Mouse (Mus musculus): ENCODE results near the gene Ophn1. TPM values are rescaled to one million over a fixed set of nuclear protein-coding genes. Genes with fewer than 3 reads are reported as not detected.

Ophn1 gene
- polyA plus RNA-seq, 1 experiment from 2014 or later = 12.6 TPM

GRCm38 (mm10) chrX:98670988-98671387 lies 219.8 kb downstream of the Ophn1 start:
- no peak for TF ChIP-seq CTCF (IDR thresholded peaks at IDR 0.05)
- DNase-seq (ENCODE audit: low read depth, low spot score) (no peak), ATAC-seq (no peak)
- H3K27me3 ChIP-seq = peaks cover 39% of the 10 kb centered on the region
- in situ Hi-C loops (cut with MboI; ENCODE audit: low pct_unique_long_range_greater_than_20kb) = no loop called here
- ChIA-PET POLR2A (no interaction called here), CTCF (interaction anchor here (1.8 kb wide), 1 partner anchor 11 kb away, joined by 4 read pairs; no protein-coding TSS in a partner anchor)

- TF ChIP-seq CTCF (IDR thresholded peaks at IDR 0.05) = no peak
- CTCF ChIA-PET = interaction anchor here (1.9 kb wide), 1 partner anchor 10 kb away, joined by 6 read pairs; no protein-coding TSS in a partner anchor
- in situ Hi-C loops (cut with MboI; ENCODE audit: low pct_unique_long_range_greater_than_20kb) = no loop called here
- DNase-seq (ENCODE audit: low read depth, low spot score) = no peak
- peaks cover 35% of the 10 kb centered on the region for H3K27me3 ChIP-seq
- POLR2A ChIA-PET = no interaction called here
- no peak for ATAC-seq
These were observed 239.4 kb downstream of the Ophn1 start for GRCm38 (mm10) chrX:98651431-98651830.

GRCm38 (mm10) chrX:98628666-98629404 lies 262.0 kb downstream of the Ophn1 start:
- in situ Hi-C loops (cut with MboI; ENCODE audit: low pct_unique_long_range_greater_than_20kb) = no loop called here
- peaks cover 30% of the 10 kb centered on the region for H3K27me3 ChIP-seq
- no peak for ATAC-seq
- POLR2A ChIA-PET = no interaction called here
- no peak for DNase-seq (ENCODE audit: low read depth, low spot score)
- TF ChIP-seq CTCF (IDR thresholded peaks at IDR 0.05) = no peak
- CTCF ChIA-PET = no interaction called here

- ChIA-PET POLR2A (no interaction called here), CTCF (no interaction called here)
- ATAC-seq = no peak
- in situ Hi-C loops (cut with MboI; ENCODE audit: low pct_unique_long_range_greater_than_20kb) = loop anchor here (10.0 kb wide), 1 partner anchor 1184 kb away; no protein-coding TSS in a partner anchor
- no peak for DNase-seq (ENCODE audit: low read depth, low spot score)
- H3K27me3 ChIP-seq = peaks cover 22% of the 10 kb centered on the region
- peak; percentile 51 for TF ChIP-seq CTCF (IDR thresholded peaks at IDR 0.05)
These were observed 272.0 kb downstream of the Ophn1 start for GRCm38 (mm10) chrX:98618865-98619264.

GRCm38 (mm10) chrX:98617426-98617825 lies 273.4 kb downstream of the Ophn1 start:
- DNase-seq (ENCODE audit: low read depth, low spot score) (no peak), ATAC-seq (no peak)
- in situ Hi-C loops (cut with MboI; ENCODE audit: low pct_unique_long_range_greater_than_20kb) = loop anchor here (10.0 kb wide), 1 partner anchor 1183 kb away; no protein-coding TSS in a partner anchor
- ChIA-PET POLR2A (no interaction called here), CTCF (no interaction called here)
- peaks cover 16% of the 10 kb centered on the region for H3K27me3 ChIP-seq
- TF ChIP-seq CTCF (IDR thresholded peaks at IDR 0.05) = no peak

GRCm38 (mm10) chrX:98574201-98574600 lies 316.6 kb downstream of the Ophn1 start:
- in situ Hi-C loops (cut with MboI; ENCODE audit: low pct_unique_long_range_greater_than_20kb) = no loop called here

GRCm38 (mm10) chrX:98546458-98546857 lies 344.4 kb downstream of the Ophn1 start:
- in situ Hi-C loops (cut with MboI; ENCODE audit: low pct_unique_long_range_greater_than_20kb) = no loop called here
- ChIA-PET CTCF (no interaction called here), POLR2A (no interaction called here)
- TF ChIP-seq CTCF (IDR thresholded peaks at IDR 0.05) = no peak
- peaks cover 14% of the 10 kb centered on the region for H3K27me3 ChIP-seq
- no peak for DNase-seq (ENCODE audit: low read depth, low spot score)
- no peak for ATAC-seq

More at GRCm38 (mm10) chrX:98574201-98574600, 316.6 kb downstream of the Ophn1 start:
- ChIA-PET POLR2A (no interaction called here), CTCF (no interaction called here)
- ATAC-seq (no peak), DNase-seq (ENCODE audit: low read depth, low spot score) (no peak)
- peaks cover 31% of the 10 kb centered on the region for H3K27me3 ChIP-seq
- no peak for TF ChIP-seq CTCF (IDR thresholded peaks at IDR 0.05)

- DNase-seq (ENCODE audit: low read depth, low spot score) = no peak
- TF ChIP-seq CTCF (IDR thresholded peaks at IDR 0.05) = no peak
- no peak for ATAC-seq
- ChIA-PET POLR2A (no interaction called here), CTCF (no interaction called here)
- peaks cover 40% of the 10 kb centered on the region for H3K27me3 ChIP-seq
- in situ Hi-C loops (cut with MboI; ENCODE audit: low pct_unique_long_range_greater_than_20kb) = no loop called here
These were observed 375.5 kb downstream of the Ophn1 start for GRCm38 (mm10) chrX:98515329-98515728.

GRCm38 (mm10) chrX:98514359-98514904 lies 376.4 kb downstream of the Ophn1 start:
- CTCF ChIA-PET = no interaction called here
- H3K27me3 ChIP-seq = peaks cover 44% of the 10 kb centered on the region
- in situ Hi-C loops (cut with MboI; ENCODE audit: low pct_unique_long_range_greater_than_20kb) = no loop called here
- no peak for TF ChIP-seq CTCF (IDR thresholded peaks at IDR 0.05)
- no peak for DNase-seq (ENCODE audit: low read depth, low spot score)
- no peak for ATAC-seq
- POLR2A ChIA-PET = no interaction called here

Other genes starting within 250 kb of the Ophn1 start
- 29.4 TPM for gene Yipf6, start 45.3 kb upstream of the Ophn1 start, polyA plus RNA-seq (2021)
- 25.8 TPM for gene Stard8, start 112.2 kb upstream of the Ophn1 start, polyA plus RNA-seq (2021)
- 81.4 TPM for gene Efnb1, start 245.1 kb upstream of the Ophn1 start, polyA plus RNA-seq (2021)